Mouse (Mus musculus): ENCODE results near the gene Slc25a11. TPM values are rescaled to one million over a fixed set of nuclear protein-coding genes. Genes with fewer than 3 reads are reported as not detected.

Slc25a11 gene
- polyA plus RNA-seq, 1 experiment from 2014 or later, result 121 TPM

DNA sequence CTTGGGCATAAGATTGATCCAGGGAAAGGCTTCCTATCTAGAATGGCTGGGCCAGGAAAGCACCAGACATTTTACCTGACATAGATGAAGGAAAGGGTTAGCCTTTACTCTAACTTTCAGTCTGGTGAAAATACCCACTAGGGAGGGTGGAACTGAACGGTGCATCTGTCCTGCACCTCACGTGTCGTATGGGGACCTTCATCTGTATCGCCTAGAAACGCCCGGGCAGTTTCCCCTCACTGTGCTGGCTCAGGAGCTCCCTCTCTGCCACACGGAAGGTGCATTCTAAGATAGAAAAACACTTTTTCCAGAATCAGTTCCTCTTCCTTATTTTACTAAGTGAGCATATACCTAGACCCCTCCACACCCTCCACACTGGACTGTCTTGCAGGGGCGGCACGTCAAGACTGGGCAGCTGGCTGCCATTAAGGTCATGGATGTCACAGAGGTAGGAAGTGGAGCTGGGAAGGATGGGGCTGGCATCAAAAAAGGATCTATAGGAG lies 48.8 kb downstream of the Slc25a11 start:
- TF ChIP-seq EP300 (IDR thresholded peaks at IDR 0.05) (no peak), CTCF (IDR thresholded peaks at IDR 0.05) (no peak)
- no peak overlapping the region for H3K4me2 ChIP-seq (replicated peaks; ENCODE audit: low read depth, low read length)
- ATAC-seq (no peak), DNase-seq (ENCODE audit: low spot score) (no peak)
- peaks cover 26% of the 10 kb centered on the region; the same call in 1 of the 2 replicates for H3K36me3 ChIP-seq (ENCODE audit: insufficient read depth, low read length)
- H3K27me3 ChIP-seq (replicated peaks; ENCODE audit: insufficient read depth, low read length), result no peaks in the 10 kb centered on the region
- H3K4me1 ChIP-seq (ENCODE audit: insufficient read depth, low read depth, low read length), result peaks cover 6% of the 10 kb centered on the region; the same call in 1 of the 2 replicates
- no peak overlapping the region for H3K4me3 ChIP-seq (ENCODE audit: low read depth, low read length)
- H3K9me3 ChIP-seq (ENCODE audit: low read length), result no peaks in the 10 kb centered on the region
- WGBS, result 88% methylated on average over 9 of the region's 9 CpGs
- no peak overlapping the region for H3K27ac ChIP-seq (ENCODE audit: low read length)
- no peak overlapping the region for H3K9ac ChIP-seq (replicated peaks; ENCODE audit: low read depth)

DNA sequence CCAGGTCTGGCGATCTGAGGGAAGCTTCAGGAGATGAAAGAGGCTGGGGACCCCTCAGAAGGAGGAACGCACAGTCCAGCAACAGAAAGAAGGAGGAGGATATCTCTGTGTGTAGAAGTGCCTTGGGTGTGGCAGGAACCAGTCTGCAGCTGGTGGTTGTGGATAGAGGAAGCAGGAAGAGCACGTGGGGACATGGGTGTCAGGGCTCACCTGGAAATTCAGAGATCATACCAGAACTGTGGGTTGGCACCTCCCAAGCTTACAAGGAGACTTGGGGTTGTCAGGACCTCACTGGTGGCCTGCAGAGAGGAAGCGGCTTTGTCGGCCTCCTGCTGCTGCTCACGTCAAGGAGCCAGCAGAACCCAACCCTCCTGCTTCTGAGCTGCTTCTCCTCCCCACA lies 50.0 kb downstream of the Slc25a11 start:
- Histone ChIP-seq H3K9me3 (ENCODE audit: low read length) (no peaks in the 10 kb centered on the region), H3K27ac (ENCODE audit: low read length) (no peak overlapping the region), H3K4me1 (ENCODE audit: insufficient read depth, low read depth, low read length) (peaks cover 6% of the 10 kb centered on the region; the same call in 1 of the 2 replicates), H3K4me2 (replicated peaks; ENCODE audit: low read depth, low read length) (no peak overlapping the region), H3K4me3 (ENCODE audit: low read depth, low read length) (no peak overlapping the region), H3K27me3 (replicated peaks; ENCODE audit: insufficient read depth, low read length) (no peaks in the 10 kb centered on the region), H3K9ac (replicated peaks; ENCODE audit: low read depth) (no peak overlapping the region), H3K36me3 (ENCODE audit: insufficient read depth, low read length) (peaks cover 26% of the 10 kb centered on the region; the same call in 1 of the 2 replicates)
- no peak for TF ChIP-seq CTCF (IDR thresholded peaks at IDR 0.05)
- TF ChIP-seq EP300 (IDR thresholded peaks at IDR 0.05), result no peak
- no peak for DNase-seq (ENCODE audit: low spot score)
- no peak for ATAC-seq
- 66% methylated on average over 6 of the region's 6 CpGs for WGBS

DNA sequence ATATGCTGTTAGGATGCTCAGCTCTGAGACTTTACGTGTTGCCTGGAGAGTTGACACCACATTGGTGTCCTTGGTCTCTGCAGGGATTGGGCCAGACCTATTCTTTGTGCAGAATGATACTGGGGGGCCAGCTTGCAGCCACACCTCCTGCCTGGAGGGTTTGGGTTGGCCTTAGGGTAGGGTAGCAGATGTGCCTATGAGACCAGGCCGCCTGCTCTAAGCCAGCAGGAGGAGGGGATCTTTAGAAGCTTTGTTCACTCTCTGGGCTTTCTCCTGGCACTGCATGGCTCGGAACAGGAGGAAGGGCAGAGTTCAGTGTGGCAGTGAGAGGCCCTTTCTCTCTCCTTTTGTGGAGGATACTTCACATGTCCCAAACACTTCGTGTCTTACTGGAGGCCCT lies 51.2 kb downstream of the Slc25a11 start:
- DNase-seq (ENCODE audit: low spot score) (no peak), ATAC-seq (no peak)
- Histone ChIP-seq H3K4me3 (ENCODE audit: low read depth, low read length) (no peak overlapping the region), H3K9me3 (ENCODE audit: low read length) (no peaks in the 10 kb centered on the region), H3K36me3 (ENCODE audit: insufficient read depth, low read length) (peaks cover 18% of the 10 kb centered on the region; the same call in 1 of the 2 replicates), H3K9ac (replicated peaks; ENCODE audit: low read depth) (no peak overlapping the region), H3K4me2 (replicated peaks; ENCODE audit: low read depth, low read length) (no peak overlapping the region), H3K4me1 (ENCODE audit: insufficient read depth, low read depth, low read length) (peaks cover 6% of the 10 kb centered on the region; the same call in 1 of the 2 replicates), H3K27ac (ENCODE audit: low read length) (peak overlapping the region; percentile 43; the same call in 1 of the 2 replicates), H3K27me3 (replicated peaks; ENCODE audit: insufficient read depth, low read length) (no peaks in the 10 kb centered on the region)
- whole genome bisulfite sequencing, result 60% methylated on average over 4 of the region's 4 CpGs
- TF ChIP-seq EP300 (IDR thresholded peaks at IDR 0.05) (no peak), CTCF (IDR thresholded peaks at IDR 0.05) (no peak)

DNA sequence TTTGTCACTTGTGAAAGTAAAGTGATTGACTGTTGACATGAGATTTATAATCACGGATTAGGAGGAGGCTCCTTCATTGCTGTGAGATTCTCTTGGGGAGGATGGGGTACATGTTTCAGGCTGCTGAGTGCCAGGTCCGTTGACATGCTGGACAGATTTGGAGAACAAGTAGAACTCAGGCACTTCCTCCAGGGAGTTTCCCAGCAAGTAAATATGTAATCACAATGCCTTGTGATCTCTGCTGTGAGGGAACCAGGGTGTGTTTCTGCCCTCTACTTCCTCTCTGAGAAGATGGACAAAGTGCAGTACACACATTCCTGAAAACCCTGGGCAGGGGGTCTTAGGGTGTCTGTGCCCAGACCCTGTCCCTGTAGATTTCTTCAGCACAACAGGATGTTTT lies 51.6 kb downstream of the Slc25a11 start:
- Histone ChIP-seq H3K4me1 (ENCODE audit: insufficient read depth, low read depth, low read length) (peaks cover 6% of the 10 kb centered on the region; the same call in 1 of the 2 replicates), H3K9me3 (ENCODE audit: low read length) (no peaks in the 10 kb centered on the region), H3K27me3 (replicated peaks; ENCODE audit: insufficient read depth, low read length) (no peaks in the 10 kb centered on the region), H3K9ac (replicated peaks; ENCODE audit: low read depth) (no peak overlapping the region), H3K36me3 (ENCODE audit: insufficient read depth, low read length) (peaks cover 18% of the 10 kb centered on the region; the same call in 1 of the 2 replicates), H3K4me2 (replicated peaks; ENCODE audit: low read depth, low read length) (no peak overlapping the region), H3K27ac (ENCODE audit: low read length) (peak overlapping the region; percentile 43; the same call in 1 of the 2 replicates), H3K4me3 (ENCODE audit: low read depth, low read length) (no peak overlapping the region)
- ATAC-seq (peak; percentile 53; the same call in 1 of the 2 replicates), DNase-seq (ENCODE audit: low spot score) (peak; percentile 55)
- WGBS, result 39% methylated on average over 2 of the region's 2 CpGs
- TF ChIP-seq CTCF (IDR thresholded peaks at IDR 0.05) (no peak), EP300 (IDR thresholded peaks at IDR 0.05) (0 out of 2 replicates have a peak, but pooled peaks have one; percentile 27)

DNA sequence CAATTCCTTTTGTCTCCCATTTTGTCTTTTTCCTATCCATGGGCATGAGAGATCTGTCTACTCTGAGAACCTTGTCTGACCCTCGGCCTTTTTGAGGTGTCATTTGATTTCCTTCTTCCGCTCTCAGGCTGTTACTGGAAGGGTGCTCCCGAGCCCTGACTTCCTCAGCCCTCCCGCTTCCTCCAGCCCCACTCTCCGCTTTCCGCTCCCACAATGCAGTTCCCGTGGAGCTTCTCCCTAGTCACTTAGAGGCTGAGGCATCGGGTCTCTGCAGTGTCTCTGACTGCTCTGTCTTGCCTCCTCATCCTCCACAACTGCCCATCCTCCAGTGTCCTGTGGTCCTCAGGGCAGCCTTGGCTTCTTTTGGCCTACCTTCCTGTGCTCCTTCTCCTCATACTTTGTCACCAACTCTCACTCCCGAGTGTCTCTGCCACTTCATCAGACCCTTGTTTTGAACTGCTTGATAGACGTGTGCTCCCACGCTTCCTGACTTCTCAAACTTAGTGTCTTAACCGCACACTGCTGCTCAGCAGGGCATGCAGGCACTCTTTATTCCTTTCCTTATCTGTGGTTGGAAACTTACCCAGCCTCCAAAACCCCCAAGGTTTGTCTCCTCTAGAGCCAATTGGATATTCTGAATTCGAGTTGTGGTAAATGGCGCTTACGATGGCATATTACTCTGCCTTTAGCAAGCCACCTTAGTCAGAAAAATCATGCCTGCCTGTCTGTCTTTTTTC lies 52.9 kb downstream of the Slc25a11 start:
- Histone ChIP-seq H3K9ac (replicated peaks; ENCODE audit: low read depth) (no peak overlapping the region), H3K9me3 (ENCODE audit: low read length) (no peaks in the 10 kb centered on the region), H3K4me1 (ENCODE audit: insufficient read depth, low read depth, low read length) (peaks cover 6% of the 10 kb centered on the region; the same call in 1 of the 2 replicates), H3K4me2 (replicated peaks; ENCODE audit: low read depth, low read length) (no peak overlapping the region), H3K4me3 (ENCODE audit: low read depth, low read length) (no peak overlapping the region), H3K27ac (ENCODE audit: low read length) (no peak overlapping the region), H3K27me3 (replicated peaks; ENCODE audit: insufficient read depth, low read length) (no peaks in the 10 kb centered on the region), H3K36me3 (ENCODE audit: insufficient read depth, low read length) (peaks cover 16% of the 10 kb centered on the region; the same call in 1 of the 2 replicates)
- TF ChIP-seq EP300 (IDR thresholded peaks at IDR 0.05), result no peak
- no peak for TF ChIP-seq CTCF (IDR thresholded peaks at IDR 0.05)
- DNase-seq (ENCODE audit: low spot score) (peak; percentile 40), ATAC-seq (peak; percentile 65)
- WGBS, result 53% methylated on average over 15 of the region's 15 CpGs

Other genes with a start within 250 kb of the Slc25a11 start
- gene Pelp1, start 237.4 kb downstream of the Slc25a11 start, polyA plus RNA-seq (2015; fragmentation: Nextera tagmentation; extraction: Ambion mirVana), result 9.1 and 9.6 TPM in 2 replicates
- 12.7 and 13.7 TPM in 2 replicates for gene Arrb2, start 214.8 kb downstream of the Slc25a11 start, polyA plus RNA-seq (2015; fragmentation: Nextera tagmentation; extraction: Ambion mirVana)
- gene Med11, start 195.6 kb downstream of the Slc25a11 start, polyA plus RNA-seq (2015; fragmentation: Nextera tagmentation; extraction: Ambion mirVana), result 37.3 and 37.9 TPM in 2 replicates
- gene Zmynd15, start 188.0 kb downstream of the Slc25a11 start, polyA plus RNA-seq (2015; fragmentation: Nextera tagmentation; extraction: Ambion mirVana), result 1.0 and 1.4 TPM in 2 replicates
- 45.1 and 52.3 TPM in 2 replicates for gene Cxcl16, start 187.5 kb downstream of the Slc25a11 start, polyA plus RNA-seq (2015; fragmentation: Nextera tagmentation; extraction: Ambion mirVana)
- gene Tm4sf5, start 142.2 kb downstream of the Slc25a11 start, polyA plus RNA-seq (2015; fragmentation: Nextera tagmentation; extraction: Ambion mirVana), result 2.6 and 3.8 TPM in 2 replicates
- 0.43 and 0.68 TPM in 2 replicates for gene Vmo1, start 132.9 kb downstream of the Slc25a11 start, polyA plus RNA-seq (2015; fragmentation: Nextera tagmentation; extraction: Ambion mirVana)
- 0.64 and 0.86 TPM in 2 replicates for gene Gltpd2, start 128.3 kb downstream of the Slc25a11 start, polyA plus RNA-seq (2015; fragmentation: Nextera tagmentation; extraction: Ambion mirVana)
- 451 and 505 TPM in 2 replicates for gene Psmb6, start 122.1 kb downstream of the Slc25a11 start, polyA plus RNA-seq (2015; fragmentation: Nextera tagmentation; extraction: Ambion mirVana)
- gene Gm40193, start 114.5 kb downstream of the Slc25a11 start, polyA plus RNA-seq (2015; fragmentation: Nextera tagmentation; extraction: Ambion mirVana), result not detected in 2 replicates
- 10.8 and 13.5 TPM in 2 replicates for gene Pld2, start 107.4 kb downstream of the Slc25a11 start, polyA plus RNA-seq (2015; fragmentation: Nextera tagmentation; extraction: Ambion mirVana)
- gene Mink1, start 84.6 kb downstream of the Slc25a11 start, polyA plus RNA-seq (2015; fragmentation: Nextera tagmentation; extraction: Ambion mirVana), result 7.4 and 7.6 TPM in 2 replicates
- gene 4930544D05Rik, start 31.6 kb downstream of the Slc25a11 start, polyA plus RNA-seq (2015; fragmentation: Nextera tagmentation; extraction: Ambion mirVana), result not detected in 2 replicates
- gene Chrne, start 28.3 kb downstream of the Slc25a11 start, polyA plus RNA-seq (2015; fragmentation: Nextera tagmentation; extraction: Ambion mirVana), result not detected in 2 replicates
- gene Gp1ba, start 8.4 kb downstream of the Slc25a11 start, polyA plus RNA-seq (2015; fragmentation: Nextera tagmentation; extraction: Ambion mirVana), result 0.55 and 0.66 TPM in 2 replicates
- 112 and 119 TPM in 2 replicates for gene Rnf167, start 244 bp downstream of the Slc25a11 start, polyA plus RNA-seq (2015; fragmentation: Nextera tagmentation; extraction: Ambion mirVana)
- gene Pfn1, start 7.2 kb upstream of the Slc25a11 start, polyA plus RNA-seq (2015; fragmentation: Nextera tagmentation; extraction: Ambion mirVana), result 1,176 and 1,206 TPM in 2 replicates
- 20.8 and 23.1 TPM in 2 replicates for gene Eno3, start 9.7 kb upstream of the Slc25a11 start, polyA plus RNA-seq (2015; fragmentation: Nextera tagmentation; extraction: Ambion mirVana)
- gene Spag7, start 21.9 kb upstream of the Slc25a11 start, polyA plus RNA-seq (2015; fragmentation: Nextera tagmentation; extraction: Ambion mirVana), result 84.6 and 95.5 TPM in 2 replicates
- 8.7 and 9.9 TPM in 2 replicates for gene Camta2, start 40.6 kb upstream of the Slc25a11 start, polyA plus RNA-seq (2015; fragmentation: Nextera tagmentation; extraction: Ambion mirVana)
- gene Inca1, start 52.7 kb upstream of the Slc25a11 start, polyA plus RNA-seq (2015; fragmentation: Nextera tagmentation; extraction: Ambion mirVana), result 2.4 and 2.6 TPM in 2 replicates
- gene Kif1c, start 53.1 kb upstream of the Slc25a11 start, polyA plus RNA-seq (2015; fragmentation: Nextera tagmentation; extraction: Ambion mirVana), result 4.8 and 5.3 TPM in 2 replicates
- gene Zfp3, start 116.7 kb upstream of the Slc25a11 start, polyA plus RNA-seq (2015; fragmentation: Nextera tagmentation; extraction: Ambion mirVana), result 3.5 and 3.6 TPM in 2 replicates
- gene Scimp, start 165.1 kb upstream of the Slc25a11 start, polyA plus RNA-seq (2015; fragmentation: Nextera tagmentation; extraction: Ambion mirVana), result 0.96 and 2.1 TPM in 2 replicates
- 35.3 and 35.6 TPM in 2 replicates for gene Rabep1, start 197.3 kb upstream of the Slc25a11 start, polyA plus RNA-seq (2015; fragmentation: Nextera tagmentation; extraction: Ambion mirVana)

All from lung, postnatal 0 days (tissue).